Mouse (Mus musculus): ENCODE data around the gene N4bp2l2. TPM values are rescaled to one million over a fixed set of nuclear protein-coding genes. Genes with fewer than 3 reads are reported as not detected.
A peak's percentile ranks its signal among the peaks of the same experiment; 100 is the strongest.
"Not testable (repeated sequence)": the region's sequence is repeated elsewhere in the genome, so short reads cannot be mapped to it uniquely, and the experiment has no call there.

The N4bp2l2 gene
- total and polyA plus RNA-seq, 3 experiments = 53.1 to 84.4 (median 80.0) TPM

- no peak for DNase-seq (ENCODE audit: extremely low read depth)
- Histone ChIP-seq H3K4me2 (ENCODE audit: insufficient read depth, low read depth, poor library complexity, severe bottlenecking) (peak overlapping the region; percentile 82), H3K4me3 (replicated peaks in 1 of 3; ENCODE audit: low read depth in 2 of 3, low read length in 2 of 3, poor library complexity in 1 of 3) (peak overlapping the region; percentile 74 to 89 (median 87)), H3K27me3 (replicated peaks) (no peaks in the 10 kb centered on the region), H3K9me3 (replicated peaks; ENCODE audit: low read length) (no peaks in the 10 kb centered on the region), H3K9ac (ENCODE audit: insufficient read depth, low read depth) (peak overlapping the region; percentile 89), H3K27ac (ENCODE audit: insufficient read depth, low read depth) (peak overlapping the region; percentile 90), H3K79me2 (replicated peaks; ENCODE audit: control insufficient read depth, extremely low read depth, insufficient read depth, poor library complexity, severe bottlenecking) (peaks cover 44% of the 10 kb centered on the region), H3K4me1 (ENCODE audit: control insufficient read depth in 1 of 2, insufficient read depth in 2 of 2) (peaks cover 0 to 10% of the 10 kb centered on the region in 2 experiments; a peak in 2 of 4 replicates), H3K36me3 (replicated peaks in 1 of 2; ENCODE audit: control insufficient read depth in 1 of 2, insufficient read depth in 1 of 2, low read length in 1 of 2) (peaks cover 6 to 11% of the 10 kb centered on the region in 2 experiments)
- in situ Hi-C loops (cut with MboI; ENCODE audit: low pct_ligation_motif_present, low pct_unique_long_range_greater_than_20kb, low sequenced_read_pairs) (no loop called here), dilution Hi-C loops (cut with MboI; ENCODE audit: extremely low pct_ligation_motif_present, extremely low pct_unique_long_range_greater_than_20kb, low sequenced_read_pairs) (no loop called here)
- TF ChIP-seq PAX5 (IDR thresholded peaks at IDR 0.05; ENCODE audit: low read length) = no peak
- TF ChIP-seq MEF2A (IDR thresholded peaks at IDR 0.05; ENCODE audit: borderline replicate concordance, low read depth, low read length) = no peak
- TF ChIP-seq MAX (IDR thresholded peaks at IDR 0.05; ENCODE audit: low read length) = peak; percentile 23; the same call in 1 of the 2 replicates
- TF ChIP-seq EP300 (IDR thresholded peaks at IDR 0.05; ENCODE audit: low read length) = no peak
- no peak for TF ChIP-seq RCOR1 (conservative IDR thresholded peaks at IDR 0.05; ENCODE audit: low read depth, low read length)
- TF ChIP-seq MAZ (IDR thresholded peaks at IDR 0.05; ENCODE audit: low read depth, low read length) = no peak; the same call in 1 of the 2 replicates
- TF ChIP-seq SIN3A (IDR thresholded peaks at IDR 0.05; ENCODE audit: low read length) = no peak; the same call in 1 of the 2 replicates
- TF ChIP-seq TBP (conservative IDR thresholded peaks at IDR 0.05; ENCODE audit: low read depth, low read length) = 0 out of 2 replicates have a peak, but pooled peaks have one; percentile 3
- TF ChIP-seq CHD1 (IDR thresholded peaks at IDR 0.05; ENCODE audit: low read depth, low read length) = no peak; the same call in 1 of the 2 replicates
These were observed 1.2 kb downstream of the N4bp2l2 start for GRCm38 (mm10) chr5:150664794-150665131.

GRCm38 (mm10) chr5:150663926-150664325 lies 2.1 kb downstream of the N4bp2l2 start:
- H3K9ac ChIP-seq (ENCODE audit: insufficient read depth, low read depth) = peak overlapping the region; percentile 89; the same call in 1 of the 2 replicates
- peaks cover 6 to 11% of the 10 kb centered on the region in 2 experiments for H3K36me3 ChIP-seq (replicated peaks in 1 of 2; ENCODE audit: control insufficient read depth in 1 of 2, insufficient read depth in 1 of 2, low read length in 1 of 2)
- in situ Hi-C loops (cut with MboI; ENCODE audit: low pct_ligation_motif_present, low pct_unique_long_range_greater_than_20kb, low sequenced_read_pairs); H3K27ac ChIP-seq (ENCODE audit: insufficient read depth, low read depth); H3K9me3 ChIP-seq (replicated peaks; ENCODE audit: low read length); dilution Hi-C loops (cut with MboI; ENCODE audit: extremely low pct_ligation_motif_present, extremely low pct_unique_long_range_greater_than_20kb, low sequenced_read_pairs); H3K27me3 ChIP-seq (replicated peaks); DNase-seq (ENCODE audit: extremely low read depth): not testable (repeated sequence)
- H3K4me3 ChIP-seq (replicated peaks in 1 of 3; ENCODE audit: low read depth in 2 of 3, low read length in 2 of 3, poor library complexity in 1 of 3) = peak overlapping the region; percentile 56 to 89 (median 74)
- peaks cover 0 to 10% of the 10 kb centered on the region in 2 experiments; a peak in 2 of 4 replicates for H3K4me1 ChIP-seq (ENCODE audit: control insufficient read depth in 1 of 2, insufficient read depth in 2 of 2)
- H3K4me2 ChIP-seq (ENCODE audit: insufficient read depth, low read depth, poor library complexity, severe bottlenecking) = peak overlapping the region; percentile 90
- peaks cover 53% of the 10 kb centered on the region for H3K79me2 ChIP-seq (replicated peaks; ENCODE audit: control insufficient read depth, extremely low read depth, insufficient read depth, poor library complexity, severe bottlenecking)

- peak overlapping the region; percentile 90; the same call in 1 of the 2 replicates for H3K4me2 ChIP-seq (ENCODE audit: insufficient read depth, low read depth, poor library complexity, severe bottlenecking)
- H3K9me3 ChIP-seq (replicated peaks; ENCODE audit: low read length); DNase-seq (ENCODE audit: extremely low read depth); H3K27me3 ChIP-seq (replicated peaks); H3K27ac ChIP-seq (ENCODE audit: insufficient read depth, low read depth); in situ Hi-C loops (cut with MboI; ENCODE audit: low pct_ligation_motif_present, low pct_unique_long_range_greater_than_20kb, low sequenced_read_pairs); dilution Hi-C loops (cut with MboI; ENCODE audit: extremely low pct_ligation_motif_present, extremely low pct_unique_long_range_greater_than_20kb, low sequenced_read_pairs); H3K9ac ChIP-seq (ENCODE audit: insufficient read depth, low read depth): not testable (repeated sequence)
- H3K36me3 ChIP-seq (replicated peaks in 1 of 2; ENCODE audit: control insufficient read depth in 1 of 2, insufficient read depth in 1 of 2, low read length in 1 of 2) = peaks cover 6 to 23% of the 10 kb centered on the region in 2 experiments
- H3K4me3 ChIP-seq (replicated peaks in 1 of 3; ENCODE audit: low read depth in 2 of 3, low read length in 2 of 3, poor library complexity in 1 of 3) = peak overlapping the region; percentile 24 to 31 (median 29)
- peaks cover 0 to 30% of the 10 kb centered on the region in 2 experiments; a peak in 2 of 4 replicates for H3K4me1 ChIP-seq (ENCODE audit: control insufficient read depth in 1 of 2, insufficient read depth in 2 of 2)
- peaks cover 85% of the 10 kb centered on the region for H3K79me2 ChIP-seq (replicated peaks; ENCODE audit: control insufficient read depth, extremely low read depth, insufficient read depth, poor library complexity, severe bottlenecking)
- TF ChIP-seq SIN3A (IDR thresholded peaks at IDR 0.05; ENCODE audit: low read length) (0 out of 2 replicates have a peak, but pooled peaks have one; percentile 57), ZNF384 (IDR thresholded peaks at IDR 0.05; ENCODE audit: low read depth, low read length) (peak; percentile 92)
These were observed 5.7 kb downstream of the N4bp2l2 start for GRCm38 (mm10) chr5:150660296-150660695.
